Mouse (Mus musculus) lung, postnatal 0 days (tissue): ENCODE measurements around the gene Cela1.

Source experiments
- CTCF ChIP-seq: IDR thresholded peaks from 2 replicates; pipeline ENCODE4 v1.5.1; 2016; ENCODE audit warnings: antibody characterized with exemption, mild to moderate bottlenecking
- EP300 ChIP-seq: IDR thresholded peaks from 2 replicates; pipeline ENCODE4 v1.6.1; 2016; ENCODE audit warnings: antibody characterized with exemption, mild to moderate bottlenecking, control low read depth

DNA sequence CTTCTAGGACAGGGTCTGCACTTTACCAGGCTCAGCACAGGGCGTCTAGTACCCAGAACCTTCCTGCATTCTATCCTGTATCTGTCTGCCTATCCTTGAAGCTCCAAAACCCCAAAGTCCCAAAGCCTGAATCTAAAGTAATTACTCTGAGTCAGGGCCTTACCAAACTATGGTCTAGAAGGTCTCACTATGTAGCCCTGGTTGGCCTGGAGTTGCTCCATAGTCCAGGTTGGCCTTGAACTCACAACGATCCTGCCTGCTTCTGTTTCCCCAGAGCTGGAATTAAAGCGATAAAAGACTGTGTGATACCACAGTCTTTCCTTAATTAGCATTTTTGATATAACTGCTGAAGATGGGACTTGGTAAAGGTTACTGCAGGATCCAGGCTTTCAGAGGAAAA, 63.3 kb downstream of the Cela1 start:
- TF ChIP-seq EP300, result no peak
- no peak for TF ChIP-seq CTCF
